Mouse (Mus musculus): ENCODE results near the gene Fmnl2.

DNA sequence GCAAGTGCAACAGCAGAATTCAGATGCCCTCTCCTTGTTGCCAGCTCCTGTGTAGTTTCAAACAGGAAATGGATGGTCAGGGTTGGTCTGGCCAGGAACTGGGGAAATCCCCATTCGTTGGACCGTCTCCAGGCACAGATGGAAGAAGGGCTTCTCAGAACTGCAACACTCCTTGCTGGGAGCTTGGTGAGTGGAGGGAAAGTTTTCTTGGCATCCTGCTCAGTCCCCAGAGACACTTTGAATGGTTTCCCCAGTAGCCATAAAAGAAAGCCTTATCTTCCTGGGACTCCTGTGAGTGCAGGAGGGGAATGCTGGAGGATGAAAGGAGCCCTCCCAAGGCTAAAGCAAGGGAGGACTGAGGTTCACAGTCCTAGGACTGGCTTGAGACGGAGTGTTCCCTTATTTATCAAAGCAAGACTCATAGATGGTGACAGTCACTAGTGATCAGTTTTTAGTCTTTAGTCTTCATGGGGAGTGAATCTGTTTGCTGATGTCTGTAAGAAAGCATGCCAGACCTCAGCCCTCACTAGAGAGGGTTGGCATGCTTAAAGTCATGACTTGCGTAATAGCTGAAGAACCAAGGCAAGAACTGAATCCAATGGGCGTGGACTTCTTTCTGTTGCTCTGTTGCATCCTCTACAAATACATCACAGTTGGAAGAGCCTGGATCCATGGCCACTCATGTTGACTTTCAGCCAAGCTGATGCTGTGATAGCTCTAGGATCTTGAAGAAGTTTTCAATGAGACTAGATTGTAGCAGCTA lies 72.6 kb downstream of the Fmnl2 start:
- TF ChIP-seq POLR2A (IDR thresholded peaks at IDR 0.05; ENCODE audit: low read depth, low read length) (no peak), CTCF (IDR thresholded peaks at IDR 0.05; ENCODE audit: extremely low read depth, insufficient read length, insufficient replicate concordance, low read depth, low read length) (no peak)
